Mouse (Mus musculus): Measurements from ENCODE around the gene C8a. TPM values are rescaled to one million over a fixed set of nuclear protein-coding genes. Genes with fewer than 3 reads are reported as not detected.

C8a gene
- total and polyA plus RNA-seq, 2 experiments from 2014 or later, result 0.04 TPM; not detected in 1

DNA sequence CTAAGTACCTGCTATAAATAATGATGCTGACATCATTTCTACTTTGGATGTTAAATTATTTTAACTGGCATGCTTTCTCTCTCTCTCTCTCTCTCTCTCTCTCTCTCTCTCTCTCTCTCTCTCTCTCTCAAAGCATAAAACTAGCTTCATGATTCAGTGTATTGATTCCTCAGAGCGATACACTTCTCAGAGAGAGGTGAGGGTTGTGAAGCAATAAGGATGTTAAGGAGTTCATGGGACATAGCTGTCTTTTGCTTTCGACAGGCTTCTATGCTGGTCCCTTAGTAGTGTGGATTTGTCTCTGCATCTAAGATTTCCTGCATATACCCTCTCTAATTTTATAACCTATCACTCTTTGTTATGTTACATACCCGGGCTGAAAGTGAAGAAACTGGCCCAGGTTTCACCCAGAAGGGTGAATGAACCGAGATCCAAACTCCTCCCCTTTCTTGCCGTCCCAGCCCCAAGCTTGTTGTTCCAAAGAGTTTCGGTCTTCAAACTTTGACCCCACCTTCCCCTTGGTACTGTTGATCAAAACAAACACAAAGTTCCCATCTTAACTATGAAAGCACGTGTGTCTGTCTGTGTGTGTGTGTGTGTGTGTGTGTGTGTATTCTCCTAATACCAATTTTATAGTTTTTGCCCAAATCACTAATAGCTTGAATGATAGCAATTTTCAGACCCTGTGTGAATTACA lies 51.7 kb downstream of the C8a start:
- no peak for ATAC-seq
- WGBS, result 80% methylated on average over 7 of the region's 7 CpGs
- H3K4me2 ChIP-seq (ENCODE audit: low read depth, low read length), result no peak overlapping the region
- H3K4me1 ChIP-seq (ENCODE audit: insufficient read depth, low read length), result no peaks in the 10 kb centered on the region
- TF ChIP-seq CTCF (IDR thresholded peaks at IDR 0.05; ENCODE audit: low read depth), result no peak
- H3K9ac ChIP-seq (replicated peaks; ENCODE audit: low read length), result no peak overlapping the region
- H3K4me3 ChIP-seq (ENCODE audit: low read length), result no peak overlapping the region
- no peak overlapping the region for H3K27ac ChIP-seq
- DNase-seq (ENCODE audit: low spot score), result no peak
- H3K9me3 ChIP-seq (ENCODE audit: low read length), result no peaks in the 10 kb centered on the region
- no peaks in the 10 kb centered on the region for H3K27me3 ChIP-seq (ENCODE audit: insufficient read depth, low read length)
- no peaks in the 10 kb centered on the region for H3K36me3 ChIP-seq (ENCODE audit: insufficient read depth, low read length)

- no peaks in the 10 kb centered on the region for H3K27me3 ChIP-seq (ENCODE audit: insufficient read depth, low read length)
- no peak overlapping the region for H3K4me3 ChIP-seq (ENCODE audit: low read length)
- H3K9ac ChIP-seq (replicated peaks; ENCODE audit: low read length), result no peak overlapping the region
- no peak for TF ChIP-seq CTCF (IDR thresholded peaks at IDR 0.05; ENCODE audit: low read depth)
- H3K4me1 ChIP-seq (ENCODE audit: insufficient read depth, low read length), result no peaks in the 10 kb centered on the region
- H3K36me3 ChIP-seq (ENCODE audit: insufficient read depth, low read length), result no peaks in the 10 kb centered on the region
- no peak overlapping the region for H3K27ac ChIP-seq
- no peak for DNase-seq (ENCODE audit: low spot score)
- H3K4me2 ChIP-seq (ENCODE audit: low read depth, low read length), result no peak overlapping the region
- no peak for ATAC-seq
- no peaks in the 10 kb centered on the region for H3K9me3 ChIP-seq (ENCODE audit: low read length)
- WGBS, result 90% methylated on average over 4 of the region's 4 CpGs
These were observed 52.5 kb downstream of the C8a start for GRCm38 (mm10) chr4:104823597-104824101.

- H3K27ac ChIP-seq, result no peak overlapping the region
- H3K4me2 ChIP-seq (ENCODE audit: low read depth, low read length), result no peak overlapping the region
- ATAC-seq, result no peak
- DNase-seq (ENCODE audit: low spot score), result no peak
- TF ChIP-seq CTCF (IDR thresholded peaks at IDR 0.05; ENCODE audit: low read depth), result no peak
- no peaks in the 10 kb centered on the region for H3K4me1 ChIP-seq (ENCODE audit: insufficient read depth, low read length)
- no peaks in the 10 kb centered on the region for H3K36me3 ChIP-seq (ENCODE audit: insufficient read depth, low read length)
- no peaks in the 10 kb centered on the region for H3K9me3 ChIP-seq (ENCODE audit: low read length)
- H3K27me3 ChIP-seq (ENCODE audit: insufficient read depth, low read length), result no peaks in the 10 kb centered on the region
- WGBS, result 78% methylated on average over 4 of the region's 4 CpGs
- no peak overlapping the region for H3K4me3 ChIP-seq (ENCODE audit: low read length)
- no peak overlapping the region for H3K9ac ChIP-seq (replicated peaks; ENCODE audit: low read length)
These were observed 56.3 kb downstream of the C8a start for GRCm38 (mm10) chr4:104819891-104820290.

- Histone ChIP-seq H3K27ac (no peak overlapping the region), H3K27me3 (ENCODE audit: insufficient read depth, low read length) (no peaks in the 10 kb centered on the region), H3K36me3 (ENCODE audit: insufficient read depth, low read length) (no peaks in the 10 kb centered on the region), H3K4me1 (ENCODE audit: insufficient read depth, low read length) (no peaks in the 10 kb centered on the region), H3K9me3 (ENCODE audit: low read length) (no peaks in the 10 kb centered on the region), H3K4me3 (ENCODE audit: low read length) (no peak overlapping the region), H3K4me2 (ENCODE audit: low read depth, low read length) (no peak overlapping the region), H3K9ac (replicated peaks; ENCODE audit: low read length) (no peak overlapping the region)
- no peak for ATAC-seq
- no peak for DNase-seq (ENCODE audit: low spot score)
- WGBS, result 69% methylated on average over 4 of the region's 4 CpGs
- no peak for TF ChIP-seq CTCF (IDR thresholded peaks at IDR 0.05; ENCODE audit: low read depth)
These were observed 57.2 kb downstream of the C8a start for GRCm38 (mm10) chr4:104818986-104819385.

DNA sequence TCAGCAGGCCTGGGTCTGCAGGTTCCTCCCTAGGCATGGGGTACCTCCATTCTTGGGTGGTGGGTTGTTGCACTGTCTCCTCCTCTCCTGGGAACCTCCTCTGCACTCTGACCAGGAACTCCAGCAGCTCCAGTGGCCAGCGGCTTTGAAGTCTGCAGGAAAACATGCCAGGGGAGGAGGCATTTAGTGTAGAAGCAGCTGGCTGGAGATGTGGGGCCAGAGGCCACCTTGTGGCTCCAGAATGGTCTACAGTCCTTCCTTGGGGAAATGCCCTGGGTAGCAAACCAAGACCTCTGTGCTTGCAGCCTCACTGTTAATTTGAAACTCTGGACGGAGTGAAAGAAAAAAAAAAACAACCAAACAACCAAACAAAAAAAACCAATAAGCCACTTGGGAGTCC lies 58.7 kb downstream of the C8a start:
- no peak for TF ChIP-seq CTCF (IDR thresholded peaks at IDR 0.05; ENCODE audit: low read depth)
- no peak overlapping the region for H3K9ac ChIP-seq (replicated peaks; ENCODE audit: low read length)
- no peaks in the 10 kb centered on the region for H3K36me3 ChIP-seq (ENCODE audit: insufficient read depth, low read length)
- no peak overlapping the region for H3K4me2 ChIP-seq (ENCODE audit: low read depth, low read length)
- ATAC-seq (no peak), DNase-seq (ENCODE audit: low spot score) (no peak)
- no peaks in the 10 kb centered on the region for H3K9me3 ChIP-seq (ENCODE audit: low read length)
- no peaks in the 10 kb centered on the region for H3K4me1 ChIP-seq (ENCODE audit: insufficient read depth, low read length)
- WGBS, result 70% methylated on average over 2 of the region's 2 CpGs
- no peak overlapping the region for H3K4me3 ChIP-seq (ENCODE audit: low read length)
- no peak overlapping the region for H3K27ac ChIP-seq
- no peaks in the 10 kb centered on the region for H3K27me3 ChIP-seq (ENCODE audit: insufficient read depth, low read length)

GRCm38 (mm10) chr4:104816519-104817232 lies 59.5 kb downstream of the C8a start:
- no peak overlapping the region for H3K27ac ChIP-seq
- no peak overlapping the region for H3K9ac ChIP-seq (replicated peaks; ENCODE audit: low read length)
- no peak overlapping the region for H3K4me2 ChIP-seq (ENCODE audit: low read depth, low read length)
- H3K4me3 ChIP-seq (ENCODE audit: low read length), result no peak overlapping the region
- no peaks in the 10 kb centered on the region for H3K27me3 ChIP-seq (ENCODE audit: insufficient read depth, low read length)
- WGBS, result 74% methylated on average over 4 of the region's 4 CpGs
- no peaks in the 10 kb centered on the region for H3K9me3 ChIP-seq (ENCODE audit: low read length)
- no peak for ATAC-seq
- H3K4me1 ChIP-seq (ENCODE audit: insufficient read depth, low read length), result 0 out of 2 replicates have a peak, but pooled peaks cover 5% of the 10 kb centered on the region
- TF ChIP-seq CTCF (IDR thresholded peaks at IDR 0.05; ENCODE audit: low read depth), result no peak
- H3K36me3 ChIP-seq (ENCODE audit: insufficient read depth, low read length), result no peaks in the 10 kb centered on the region
- no peak for DNase-seq (ENCODE audit: low spot score)

- Histone ChIP-seq H3K9ac (replicated peaks; ENCODE audit: low read length) (no peak overlapping the region), H3K27ac (no peak overlapping the region), H3K4me1 (ENCODE audit: insufficient read depth, low read length) (0 out of 2 replicates have a peak, but pooled peaks cover 5% of the 10 kb centered on the region), H3K36me3 (ENCODE audit: insufficient read depth, low read length) (no peaks in the 10 kb centered on the region), H3K4me2 (ENCODE audit: low read depth, low read length) (no peak overlapping the region), H3K4me3 (ENCODE audit: low read length) (no peak overlapping the region), H3K27me3 (ENCODE audit: insufficient read depth, low read length) (no peaks in the 10 kb centered on the region), H3K9me3 (ENCODE audit: low read length) (no peaks in the 10 kb centered on the region)
- WGBS, result 61% methylated on average over 2 of the region's 2 CpGs
- no peak for TF ChIP-seq CTCF (IDR thresholded peaks at IDR 0.05; ENCODE audit: low read depth)
- no peak for ATAC-seq
- no peak for DNase-seq (ENCODE audit: low spot score)
These were observed 62.6 kb downstream of the C8a start for GRCm38 (mm10) chr4:104813617-104814016.

All from hindbrain, postnatal 0 days (tissue).